Mouse (Mus musculus): ENCODE data around the gene Mia. TPM values are rescaled to one million over a fixed set of nuclear protein-coding genes. Genes with fewer than 3 reads are reported as not detected.

The Mia gene
- total RNA-seq, 2 experiments from 2014 or later: not detected

- no peak for DNase-seq (ENCODE audit: low spot score)
- intact Hi-C loops (cut with DNase I): no loop called here
Measured at GRCm38 (mm10) chr7:27163450-27163805, 17.5 kb downstream of the Mia start.

DNA sequence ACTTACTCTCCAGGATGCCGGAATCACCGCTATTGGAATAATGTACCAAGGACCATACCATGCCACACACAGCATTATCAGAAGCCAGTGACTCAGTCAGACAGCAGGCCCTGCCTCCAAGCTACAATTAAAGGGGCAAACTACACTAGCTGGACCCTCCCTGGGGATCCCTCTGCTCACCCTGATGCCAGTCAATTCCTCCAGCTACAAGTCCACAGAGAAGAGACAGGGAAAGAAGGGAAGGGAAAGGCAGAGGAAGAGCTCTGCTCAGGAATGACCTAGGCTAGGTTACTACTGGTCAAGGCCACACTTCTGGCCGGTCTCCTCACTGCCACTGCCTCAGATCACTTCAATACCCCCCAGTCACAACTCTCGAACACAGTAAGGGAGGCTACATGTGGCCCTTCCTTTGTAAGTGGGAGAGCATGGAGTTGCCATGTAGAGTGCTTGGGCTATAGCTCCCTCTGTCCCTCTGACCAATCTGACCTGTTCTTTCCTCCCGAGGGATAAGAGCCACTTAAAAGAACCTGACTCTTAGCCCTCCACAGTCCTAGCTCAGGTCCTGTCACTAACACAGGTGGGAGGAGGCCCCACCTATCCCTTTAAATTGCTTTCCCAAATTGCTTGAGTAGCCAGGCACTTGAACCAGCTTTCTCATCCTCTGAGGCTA, 18.0 kb downstream of the Mia start:
- intact Hi-C loops (cut with DNase I): no loop called here
- DNase-seq (ENCODE audit: low spot score): no peak

- DNase-seq (ENCODE audit: low spot score): no peak
- intact Hi-C loops (cut with DNase I): no loop called here
Measured at GRCm38 (mm10) chr7:27161744-27162143, 19.2 kb downstream of the Mia start.

- intact Hi-C loops (cut with DNase I): no loop called here
- no peak for DNase-seq (ENCODE audit: low spot score)
Measured at GRCm38 (mm10) chr7:27160921-27161320, 20.0 kb downstream of the Mia start.

- peak; percentile 79 for DNase-seq (ENCODE audit: low spot score)
- intact Hi-C loops (cut with DNase I): loop anchor here (5.0 kb wide), 1 partner anchor 117 kb away; no protein-coding TSS in a partner anchor
Measured at GRCm38 (mm10) chr7:27159882-27160281, 21.1 kb downstream of the Mia start.

GRCm38 (mm10) chr7:27159256-27159655, 21.7 kb downstream of the Mia start:
- no peak for DNase-seq (ENCODE audit: low spot score)
- intact Hi-C loops (cut with DNase I): loop anchor here (5.0 kb wide), 1 partner anchor 118 kb away; no protein-coding TSS in a partner anchor

GRCm38 (mm10) chr7:27158171-27158570, 22.8 kb downstream of the Mia start:
- intact Hi-C loops (cut with DNase I): loop anchor here (5.0 kb wide), 1 partner anchor 119 kb away; no protein-coding TSS in a partner anchor
- DNase-seq (ENCODE audit: low spot score): no peak

DNA sequence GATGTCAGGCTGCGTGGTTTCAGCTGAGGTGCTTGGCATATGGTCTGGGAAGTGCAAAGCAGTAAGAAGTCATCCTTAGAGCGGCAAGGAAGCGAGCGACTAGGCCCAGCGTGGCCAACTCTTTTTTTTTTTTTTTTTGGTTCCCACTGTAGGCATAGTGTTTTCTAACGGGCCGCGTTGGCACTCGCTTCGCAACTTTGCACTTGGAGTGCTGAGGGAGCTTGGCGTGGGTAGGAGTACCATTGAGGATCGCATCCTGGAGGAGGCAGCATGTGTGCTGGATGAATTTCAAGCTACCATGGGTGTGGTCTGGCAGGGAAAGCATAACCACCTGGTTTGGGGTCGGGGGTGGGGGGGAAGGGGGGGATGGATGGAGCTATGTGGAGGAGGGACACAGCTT, 25.0 kb downstream of the Mia start:
- no peak for DNase-seq (ENCODE audit: low spot score)
- intact Hi-C loops (cut with DNase I): loop anchor here (5.0 kb wide), 1 partner anchor 121 kb away; no protein-coding TSS in a partner anchor

DNA sequence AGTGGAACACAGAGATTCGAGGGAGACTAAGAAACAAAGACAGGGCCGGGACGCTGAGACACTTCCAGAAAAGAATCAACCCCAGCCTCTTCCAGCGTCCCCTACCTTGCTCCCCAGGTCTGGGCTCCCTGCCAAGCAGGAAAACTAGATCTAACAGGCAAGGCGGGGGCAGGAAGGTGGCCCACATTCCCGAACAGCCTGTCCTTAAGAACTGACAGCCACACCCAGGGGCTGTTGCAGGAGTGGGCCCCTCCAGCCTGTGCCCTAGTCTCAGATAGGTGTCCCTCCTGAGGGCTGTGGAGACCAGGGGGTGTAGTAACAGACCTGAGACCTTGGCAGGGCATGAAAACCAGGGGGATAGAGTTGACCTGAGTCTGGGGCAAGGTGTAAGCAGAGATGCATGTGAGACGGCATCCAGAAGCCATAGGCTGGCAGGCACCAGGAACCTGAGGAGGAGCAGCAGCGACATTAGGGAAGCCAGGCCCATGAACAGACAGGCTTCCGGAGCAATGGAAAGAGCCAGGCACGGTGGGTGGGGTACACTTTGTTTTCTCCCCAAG, 27.7 kb downstream of the Mia start, which contains the start of gene Cyp2t4:
TSS of gene Cyp2t4 (plus strand) at position 510 of the 560 bp plus-strand sequence.
- intact Hi-C loops (cut with DNase I): no loop called here
- peak; percentile 49 for DNase-seq (ENCODE audit: low spot score)

GRCm38 (mm10) chr7:27136410-27136996, 44.5 kb downstream of the Mia start:
- intact Hi-C loops (cut with DNase I): no loop called here

GRCm38 (mm10) chr7:27133757-27134156, 47.2 kb downstream of the Mia start:
- intact Hi-C loops (cut with DNase I): no loop called here
- no peak for DNase-seq (ENCODE audit: low spot score)

More at GRCm38 (mm10) chr7:27136410-27136996, 44.5 kb downstream of the Mia start:
- no peak for DNase-seq (ENCODE audit: low spot score)

- intact Hi-C loops (cut with DNase I): no loop called here
- DNase-seq (ENCODE audit: low spot score): no peak
Measured at GRCm38 (mm10) chr7:27133156-27133555, 47.8 kb downstream of the Mia start.

GRCm38 (mm10) chr7:27132588-27132987, 48.4 kb downstream of the Mia start:
- DNase-seq (ENCODE audit: low spot score): no peak
- intact Hi-C loops (cut with DNase I): loop anchor here (1.0 kb wide), 1 partner anchor 153 kb away; no protein-coding TSS in a partner anchor

GRCm38 (mm10) chr7:27131387-27131786, 49.6 kb downstream of the Mia start:
- no peak for DNase-seq (ENCODE audit: low spot score)
- intact Hi-C loops (cut with DNase I): no loop called here

DNA sequence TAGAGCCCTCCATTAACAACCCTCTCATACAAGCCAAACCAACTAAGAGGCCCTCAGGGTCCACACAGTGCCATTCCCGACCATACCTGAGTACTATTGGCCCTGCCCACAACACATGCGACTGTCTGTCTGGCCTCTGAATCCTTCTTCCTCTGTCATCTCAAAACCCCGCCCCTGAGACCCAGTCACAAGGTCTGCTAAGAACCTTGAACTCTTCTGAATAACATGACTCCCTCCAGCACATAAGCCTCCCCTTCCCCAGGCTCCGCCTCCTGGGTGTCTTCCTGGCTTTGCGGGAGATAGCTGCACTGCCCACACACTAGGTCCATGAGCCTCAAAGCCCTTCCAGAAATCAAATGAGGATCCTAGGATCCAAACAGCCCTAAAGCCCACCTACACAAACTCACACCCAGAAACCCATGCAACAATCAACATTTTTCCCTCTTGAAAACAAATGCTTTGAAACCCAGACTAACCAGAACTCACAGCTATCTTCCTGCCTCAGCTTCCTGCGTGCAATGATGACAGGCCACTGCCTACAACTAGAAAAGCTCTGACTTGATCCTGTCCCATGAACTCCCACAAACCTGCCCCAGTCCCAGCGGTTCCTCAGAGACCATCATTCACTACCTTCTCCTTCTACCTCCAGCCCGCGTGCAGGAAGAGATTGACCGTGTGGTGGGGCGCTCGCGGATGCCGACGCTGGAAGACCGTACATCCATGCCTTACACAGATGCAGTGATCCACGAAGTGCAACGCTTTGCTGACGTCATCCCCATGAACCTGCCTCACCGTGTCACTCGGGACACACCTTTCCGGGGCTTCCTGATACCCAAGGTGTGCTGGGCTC, 50.2 kb downstream of the Mia start:
- DNase-seq (ENCODE audit: low spot score): no peak
- intact Hi-C loops (cut with DNase I): no loop called here

- no peak for DNase-seq (ENCODE audit: low spot score)
- intact Hi-C loops (cut with DNase I): loop anchor here (10.0 kb wide), 1 partner anchor 355 kb away; no protein-coding TSS in a partner anchor
Measured at GRCm38 (mm10) chr7:27129811-27130210, 51.1 kb downstream of the Mia start.
